Mouse (Mus musculus) R1 (cell line): ENCODE measurements around the gene Nubp2.
A peak's percentile ranks its signal among the peaks of the same experiment; 100 is the strongest.

Source experiments
- DNase-seq: peaks from one replicate; pipeline ENCODE4 v3.0.0-alpha.2; 2018; ENCODE audit warnings: low read depth, low spot score

Gene Nubp2

DNA sequence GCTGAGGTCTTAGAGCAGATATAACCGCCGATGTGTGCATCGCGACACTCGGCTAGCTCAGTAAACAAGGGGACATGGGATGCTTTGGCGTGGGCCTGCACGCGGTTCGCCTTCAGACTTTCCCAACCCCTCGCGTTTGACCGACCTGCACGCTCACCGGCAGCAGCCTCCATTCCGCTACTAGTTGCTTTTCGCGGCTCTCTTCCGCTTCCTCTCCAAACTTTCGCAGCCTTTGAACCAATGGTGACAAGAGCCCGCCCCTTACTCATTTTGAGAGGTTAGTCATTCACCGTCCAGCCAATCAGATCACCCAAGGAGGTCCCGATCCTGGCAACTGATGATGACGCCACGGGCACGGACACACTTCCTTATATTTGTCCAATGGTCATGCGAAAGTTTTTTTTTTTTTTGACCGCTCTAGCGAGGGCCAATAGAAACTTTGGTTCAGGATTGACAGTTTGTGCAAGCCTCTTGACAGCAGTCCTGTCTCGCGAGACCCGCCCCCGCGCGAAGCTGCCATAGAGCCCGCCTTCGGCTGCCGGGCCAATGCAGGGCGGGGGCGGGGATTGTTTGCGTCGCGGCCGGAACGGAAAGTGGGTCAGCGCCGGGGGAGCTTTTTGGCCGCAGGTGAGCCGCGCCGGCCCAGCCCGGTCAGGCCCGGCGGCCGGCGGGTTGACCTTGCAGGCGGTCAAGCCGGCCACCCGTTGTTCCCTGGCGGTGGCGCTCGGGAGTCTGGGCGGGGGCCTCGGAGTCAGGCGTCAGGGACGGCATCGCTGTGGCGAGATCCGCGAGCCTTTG lies at the start of gene Nubp2, which contains the start of gene Spsb3:
Gene Nubp2, minus strand, starts transcription at position 216 of the 798 bp plus-strand sequence.
Gene Spsb3, plus strand, starts transcription at position 510 of the 798 bp plus-strand sequence.
- DNase-seq: peak; percentile 100

DNA sequence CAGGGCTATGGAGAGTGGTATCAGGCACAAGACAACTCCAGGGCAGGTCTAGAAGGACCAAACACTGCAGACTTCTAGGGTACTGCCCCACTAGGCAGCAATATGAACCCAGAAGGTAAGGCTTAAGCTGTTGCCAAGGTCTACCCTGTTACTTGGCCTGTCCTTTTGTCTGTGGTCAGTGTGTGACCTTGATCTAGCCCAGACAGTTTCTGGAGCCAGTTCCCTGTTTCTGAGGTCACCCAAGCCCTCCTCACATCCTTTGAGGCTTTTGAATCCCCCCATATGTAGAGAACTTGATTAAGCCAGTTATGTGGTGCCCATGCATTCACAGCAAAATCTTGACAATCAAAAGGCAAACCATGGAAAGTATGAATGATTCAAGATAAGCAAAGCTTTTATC lies 49.5 kb upstream of the Nubp2 start:
- no peak for DNase-seq

DNA sequence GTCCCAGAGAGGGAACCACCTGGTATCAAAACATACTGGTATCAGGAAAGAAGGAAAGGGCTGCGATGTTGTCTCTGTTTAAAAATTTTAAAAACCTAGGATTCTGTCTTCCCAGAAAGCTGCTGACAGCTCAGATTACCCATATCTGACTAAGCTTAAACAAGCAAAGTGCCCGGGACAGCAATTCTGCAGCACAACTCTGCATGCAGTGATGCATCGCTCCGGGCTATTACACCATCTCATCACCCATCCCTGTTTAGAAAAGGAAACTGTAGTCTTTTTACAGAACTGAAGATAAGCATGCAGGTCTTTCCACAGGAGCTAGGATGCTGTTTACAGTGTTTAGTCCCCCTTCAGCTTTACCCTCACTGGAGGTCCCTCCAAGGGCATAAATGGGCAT lies 48.8 kb upstream of the Nubp2 start:
- DNase-seq: no peak

DNA sequence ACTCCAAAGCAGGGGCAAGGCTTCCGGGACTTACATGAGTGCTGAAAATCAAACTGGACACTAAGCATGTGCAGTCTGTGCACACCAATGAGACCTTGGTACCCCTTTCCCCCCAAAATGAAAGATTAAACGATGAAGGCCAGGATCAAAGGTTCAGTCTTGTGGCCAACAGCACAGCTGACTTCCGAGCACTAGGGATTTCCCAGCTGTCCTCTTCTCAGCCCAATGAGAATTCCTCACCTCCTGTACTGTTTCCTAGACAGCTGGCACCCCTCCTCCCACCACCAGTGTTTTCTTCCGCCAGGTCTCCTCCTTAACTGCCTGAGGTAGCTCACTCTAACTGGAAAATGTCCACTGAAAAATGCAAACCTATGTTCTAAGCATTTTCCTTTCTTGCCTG lies 47.0 kb upstream of the Nubp2 start:
- DNase-seq: no peak

DNA sequence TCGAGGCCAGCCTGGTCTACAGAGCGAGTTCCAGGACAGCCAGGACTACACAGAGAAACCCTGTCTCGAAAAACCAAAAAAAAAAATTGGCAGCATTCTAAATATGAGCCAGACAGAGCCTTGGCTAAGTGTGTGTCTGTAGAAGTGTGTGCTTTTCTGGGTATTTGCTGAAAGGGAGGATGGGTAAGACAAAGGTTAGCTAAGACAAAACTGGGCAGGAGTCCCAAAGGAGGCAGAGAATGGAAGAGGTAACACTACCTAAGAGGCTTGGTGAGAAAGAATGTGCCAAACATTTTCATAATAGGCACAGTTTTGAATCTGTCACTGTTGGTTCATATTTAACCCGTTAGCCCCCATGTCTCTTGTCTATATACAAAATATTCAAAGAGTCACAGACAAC lies 46.3 kb upstream of the Nubp2 start:
- no peak for DNase-seq

DNA sequence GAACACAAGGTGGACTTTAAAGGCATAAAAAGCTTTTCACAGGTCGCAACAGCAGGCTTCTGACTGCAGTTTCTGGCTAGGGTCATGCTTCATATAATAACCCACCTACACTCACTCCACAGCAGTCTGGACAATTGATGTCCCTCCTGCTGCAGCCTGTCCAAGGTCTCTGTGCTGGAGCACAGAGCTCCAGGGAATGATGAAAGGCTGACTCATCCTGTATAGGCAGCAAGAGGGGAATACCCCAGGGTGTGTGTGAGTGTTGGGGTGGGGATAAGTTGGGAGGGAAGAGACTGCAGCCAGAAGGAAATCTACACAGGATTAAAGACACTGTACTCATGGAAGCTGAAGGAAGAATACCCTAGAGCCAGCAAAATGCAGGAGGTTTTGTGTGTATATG lies 43.4 kb upstream of the Nubp2 start:
- DNase-seq: peak; percentile 7

DNA sequence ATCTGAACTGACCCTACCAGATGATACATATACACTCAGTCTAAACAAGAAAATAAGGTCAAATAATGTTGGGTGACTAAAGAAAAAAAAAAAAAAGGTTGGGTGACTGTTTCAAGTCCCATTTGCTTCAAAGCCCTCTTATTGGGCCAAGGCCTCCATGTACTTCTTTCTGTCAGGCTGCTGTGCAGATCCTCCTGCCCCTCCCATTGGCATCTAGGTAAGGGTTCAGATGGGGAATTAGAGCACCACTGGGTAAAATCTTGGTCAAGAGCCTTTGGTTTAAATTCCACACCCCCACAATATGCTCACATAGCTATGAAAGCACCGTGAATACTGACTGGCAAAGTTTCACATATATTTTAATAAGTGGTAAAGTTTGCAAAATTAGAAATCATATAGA lies 37.1 kb upstream of the Nubp2 start:
- no peak for DNase-seq

DNA sequence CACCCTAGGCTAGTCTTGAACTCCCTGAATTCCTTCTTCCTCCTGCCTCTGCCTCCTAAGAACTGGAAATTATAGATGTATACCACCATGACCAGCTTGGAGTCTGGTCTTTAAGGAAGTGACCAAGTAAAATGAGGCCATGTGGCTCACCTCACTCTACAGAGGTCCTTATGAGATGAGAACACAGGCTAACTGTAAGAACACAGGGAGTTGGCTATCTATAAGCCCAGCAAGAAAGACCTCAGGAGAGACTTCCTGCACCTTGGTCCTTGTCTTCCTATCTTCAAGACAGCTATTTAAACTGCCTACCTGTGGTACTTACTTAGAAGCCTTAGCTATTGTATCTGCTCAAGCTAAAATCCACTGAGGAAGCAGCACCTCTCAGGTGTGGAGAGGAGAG lies 27.8 kb upstream of the Nubp2 start:
- DNase-seq: no peak

DNA sequence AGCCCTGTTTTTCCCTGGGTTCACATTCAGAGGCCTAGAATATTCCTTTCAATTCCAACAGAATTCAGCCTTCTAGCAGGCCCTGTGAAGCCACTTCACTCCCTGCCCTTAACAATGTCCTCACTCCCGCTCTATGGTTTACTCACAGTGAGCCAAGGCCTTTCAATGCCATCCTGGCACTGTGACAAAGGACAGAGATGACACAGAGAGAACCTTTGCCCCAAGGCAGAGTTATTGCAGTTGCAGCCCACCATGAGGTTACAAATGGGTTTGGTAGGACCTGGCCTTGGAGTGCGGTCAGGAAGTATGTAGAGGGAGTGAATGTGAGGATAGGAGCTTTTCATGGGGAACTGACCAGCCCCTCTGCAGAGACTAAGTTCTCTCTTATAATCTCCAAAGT lies 21.4 kb upstream of the Nubp2 start:
- no peak for DNase-seq

DNA sequence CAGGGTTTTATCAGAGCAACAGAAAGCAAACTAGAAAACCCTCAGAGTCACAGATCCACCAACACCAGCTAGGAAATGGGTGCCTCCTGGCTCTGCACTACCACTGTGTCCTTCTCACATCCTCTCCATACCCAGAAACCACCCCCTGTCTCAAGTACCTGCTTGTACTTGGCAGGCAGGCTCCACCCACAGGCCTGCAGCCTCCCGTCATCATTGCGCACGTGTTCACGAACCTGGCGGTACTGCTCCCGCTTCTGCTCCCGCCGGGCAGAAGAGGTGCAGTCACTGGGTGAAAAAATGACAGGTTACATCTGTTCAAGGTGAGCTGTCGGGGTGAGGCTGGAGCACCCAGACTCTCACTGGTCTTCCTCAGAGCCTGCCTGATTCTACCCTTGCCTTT lies 17.6 kb upstream of the Nubp2 start:
- DNase-seq: peak; percentile 37

DNA sequence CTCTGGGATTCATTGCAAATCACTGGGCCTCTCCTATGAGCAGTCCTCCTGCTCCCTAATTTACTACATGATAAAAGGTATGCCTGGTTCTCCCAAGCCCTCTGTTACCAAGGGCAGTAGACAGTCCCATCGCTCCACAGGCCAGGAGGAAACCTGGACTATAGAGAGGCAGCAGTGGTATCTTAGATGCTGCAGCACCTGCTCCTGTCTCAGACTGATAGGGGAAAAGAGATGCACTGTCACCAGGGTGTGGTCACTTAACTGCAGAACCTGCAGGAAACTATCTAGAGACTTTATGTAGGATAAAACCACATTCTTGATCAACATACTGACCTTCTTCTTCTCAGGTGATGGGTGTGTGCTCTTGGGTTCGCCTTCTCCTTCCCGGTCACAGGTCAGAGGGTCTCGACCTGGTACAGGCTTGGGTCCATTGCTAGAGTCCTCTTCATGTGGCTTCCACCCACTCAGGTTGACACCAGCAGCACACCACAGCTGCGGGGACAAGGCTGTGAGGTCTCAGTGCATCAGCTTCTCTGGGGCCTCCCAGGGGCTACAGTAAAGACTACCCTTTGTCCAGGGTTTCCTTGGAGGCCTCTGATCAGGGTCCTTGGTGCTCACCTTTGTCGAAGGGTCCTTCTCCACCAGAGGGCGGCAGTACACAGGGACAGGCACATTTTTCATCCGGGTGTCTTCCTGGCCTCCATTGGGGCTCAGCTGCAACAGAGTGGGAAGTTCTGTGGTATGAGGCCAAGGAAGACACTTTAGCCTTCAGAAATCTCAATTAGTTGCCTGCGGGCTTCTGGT lies 16.7 kb upstream of the Nubp2 start:
- DNase-seq: peak; percentile 73

DNA sequence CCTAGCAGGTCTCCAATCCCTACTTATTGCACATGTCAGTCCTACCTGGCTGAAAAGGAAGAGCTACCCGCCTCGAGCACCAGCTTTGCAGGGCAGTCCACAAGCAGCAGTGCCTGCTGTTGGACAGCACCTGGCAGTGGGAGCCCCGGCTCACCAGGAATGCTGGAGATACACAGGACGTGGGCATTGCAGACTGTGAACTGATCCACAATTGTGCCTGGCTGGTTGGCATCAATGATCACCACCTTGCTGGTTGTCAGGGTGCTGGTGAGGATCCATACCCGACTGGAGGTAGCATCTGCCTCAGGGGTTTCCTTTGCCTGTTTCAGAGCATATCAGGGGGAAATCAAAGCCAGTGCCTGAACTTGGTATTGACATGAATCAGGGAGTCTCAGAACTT lies 16.0 kb upstream of the Nubp2 start:
- DNase-seq: no peak

DNA sequence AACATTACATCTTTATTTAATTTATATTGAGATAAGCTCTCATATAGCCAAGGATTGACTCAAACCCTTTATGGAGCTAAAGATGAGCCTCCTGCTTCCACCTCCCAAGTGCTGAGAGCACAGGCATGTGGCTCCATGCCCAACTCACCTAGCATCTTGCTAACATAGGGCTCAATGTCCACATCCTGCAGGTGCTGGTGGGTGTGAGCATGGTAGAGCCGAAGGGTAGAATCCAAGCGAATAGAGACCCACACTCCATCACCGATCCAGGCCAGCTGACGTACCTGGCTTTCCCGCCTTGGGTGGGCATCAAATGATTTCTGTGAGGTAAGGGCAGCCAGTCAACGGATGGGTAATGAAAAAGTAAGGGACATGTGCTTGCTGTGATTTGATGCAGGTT lies 13.9 kb upstream of the Nubp2 start:
- DNase-seq: no peak

DNA sequence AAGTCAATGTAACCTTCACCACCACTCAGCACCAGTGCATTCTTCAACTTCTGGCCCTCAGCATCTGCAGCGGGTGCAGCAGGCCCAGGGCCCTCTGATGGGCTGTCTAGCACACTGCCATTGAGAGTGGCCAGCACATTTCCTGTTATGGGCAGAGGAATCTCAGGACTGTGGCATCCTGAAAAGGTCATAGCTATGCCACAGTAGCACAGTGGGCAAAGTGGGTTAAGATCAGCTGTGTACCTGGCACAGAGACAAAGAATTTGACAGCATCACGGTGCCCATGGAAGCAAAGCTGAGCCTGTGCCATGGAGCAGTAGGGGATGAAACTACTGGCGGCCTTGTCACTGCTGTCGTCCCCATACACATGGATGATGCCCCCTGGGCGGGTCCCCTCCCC lies 13.0 kb upstream of the Nubp2 start:
- DNase-seq: no peak

DNA sequence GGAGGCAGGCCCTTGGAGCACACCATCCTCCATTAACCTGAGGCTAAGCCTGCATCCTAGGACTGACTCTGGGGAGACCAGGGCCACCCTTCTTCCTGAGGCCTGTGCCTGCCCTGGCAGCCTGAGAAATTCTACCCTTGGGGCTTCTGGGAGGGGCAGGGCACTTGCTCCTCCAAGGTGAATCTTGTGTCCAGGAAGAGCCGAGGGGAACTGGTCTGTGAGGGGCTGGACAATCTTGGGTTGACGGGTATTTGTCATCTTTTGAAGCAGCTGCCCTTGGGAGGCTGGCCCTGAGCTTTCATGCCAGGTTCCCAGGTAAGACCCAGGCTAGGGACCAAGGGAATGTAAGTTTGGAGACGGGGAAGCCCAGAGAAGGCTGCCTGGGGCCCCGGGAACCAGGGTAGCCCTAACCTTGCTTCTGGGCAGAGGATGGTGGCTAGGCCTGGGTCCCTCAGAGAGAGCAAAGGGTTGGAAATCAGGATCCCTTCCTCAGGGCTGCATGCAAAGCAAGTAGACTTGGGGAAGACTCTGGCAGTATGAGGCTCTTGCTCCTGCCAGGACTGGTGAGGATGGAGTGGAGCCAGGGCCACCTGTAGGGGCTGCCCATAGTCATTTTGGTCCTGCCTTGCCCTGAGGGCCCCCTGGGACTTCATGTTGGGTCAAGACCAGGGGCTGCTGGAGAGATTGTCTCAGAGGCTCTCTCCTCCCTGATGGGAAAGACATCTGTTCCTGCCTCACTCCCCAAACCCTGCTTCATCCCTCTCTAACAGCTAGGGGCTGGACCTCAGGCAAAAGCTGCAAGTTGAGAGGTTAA lies 12.1 kb upstream of the Nubp2 start:
- DNase-seq: no peak

DNA sequence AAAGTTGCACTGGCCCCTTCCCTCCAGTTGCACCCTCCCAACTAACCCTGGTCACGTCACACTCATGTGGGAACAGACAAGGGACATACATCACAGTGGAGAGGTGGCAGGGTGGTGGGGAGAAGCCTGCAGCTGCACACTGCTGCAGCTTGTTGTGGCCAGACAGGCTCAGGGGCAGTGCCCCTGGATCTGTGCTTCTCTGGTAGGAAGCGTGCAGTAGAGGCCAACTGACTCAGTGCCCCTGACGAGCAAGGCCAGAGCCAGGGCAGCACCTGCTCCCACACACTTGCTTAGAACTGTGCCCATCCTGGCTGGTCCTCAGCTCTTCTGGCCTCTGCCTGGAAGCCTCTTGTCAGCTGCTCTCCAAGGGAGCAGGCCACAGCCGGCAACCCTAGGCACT lies 11.5 kb upstream of the Nubp2 start:
- no peak for DNase-seq

DNA sequence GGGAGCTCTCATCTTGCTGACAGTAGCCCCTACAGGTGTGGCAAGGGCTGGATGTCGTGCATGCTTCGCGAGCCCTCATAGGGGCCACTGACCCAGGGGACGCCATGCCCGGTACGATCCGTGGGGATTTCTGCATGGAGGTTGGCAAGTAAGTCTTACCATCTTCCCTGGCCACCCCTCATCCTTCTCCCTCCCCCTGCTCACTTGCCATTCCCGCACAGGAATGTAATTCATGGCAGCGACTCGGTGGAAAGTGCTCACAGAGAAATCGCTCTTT lies 10.8 kb upstream of the Nubp2 start:
- DNase-seq: no peak

DNA sequence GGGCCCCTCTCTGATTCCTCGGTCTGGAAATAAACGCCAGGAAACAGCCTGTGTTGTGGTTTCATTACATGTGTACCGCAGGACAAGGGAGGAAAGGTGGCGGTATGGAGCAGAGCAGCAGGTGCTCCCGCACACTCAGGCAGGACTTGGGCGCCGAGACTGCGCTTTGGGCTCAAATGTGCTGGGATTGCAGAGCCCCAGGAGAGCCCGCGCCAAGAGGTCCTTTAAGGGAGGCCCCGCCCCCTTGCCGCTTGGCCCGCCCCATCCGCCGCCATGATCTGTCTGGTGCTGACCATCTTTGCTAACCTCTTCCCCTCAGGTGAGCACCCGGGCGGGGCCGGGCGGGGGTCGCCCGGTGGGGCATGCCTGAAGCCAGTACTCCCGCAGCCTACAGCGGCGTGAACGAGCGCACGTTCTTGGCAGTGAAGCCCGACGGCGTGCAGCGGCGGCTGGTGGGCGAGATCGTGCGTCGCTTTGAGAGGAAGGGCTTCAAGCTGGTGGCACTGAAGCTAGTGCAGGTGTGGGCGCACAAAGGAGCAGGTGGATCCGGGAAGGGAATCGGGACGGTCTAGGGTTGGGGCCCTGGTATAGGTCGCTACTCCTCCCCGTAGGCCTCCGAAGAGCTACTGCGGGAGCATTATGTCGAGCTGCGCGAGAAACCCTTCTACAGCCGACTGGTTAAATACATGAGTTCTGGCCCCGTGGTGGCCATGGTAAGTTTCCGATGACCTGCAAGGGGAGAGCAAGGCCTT lies 10.3 kb upstream of the Nubp2 start, which contains the start of gene Nme3:
Gene Nme3, plus strand, starts transcription at position 260 of the 752 bp plus-strand sequence.
- peak; percentile 90 for DNase-seq

DNA sequence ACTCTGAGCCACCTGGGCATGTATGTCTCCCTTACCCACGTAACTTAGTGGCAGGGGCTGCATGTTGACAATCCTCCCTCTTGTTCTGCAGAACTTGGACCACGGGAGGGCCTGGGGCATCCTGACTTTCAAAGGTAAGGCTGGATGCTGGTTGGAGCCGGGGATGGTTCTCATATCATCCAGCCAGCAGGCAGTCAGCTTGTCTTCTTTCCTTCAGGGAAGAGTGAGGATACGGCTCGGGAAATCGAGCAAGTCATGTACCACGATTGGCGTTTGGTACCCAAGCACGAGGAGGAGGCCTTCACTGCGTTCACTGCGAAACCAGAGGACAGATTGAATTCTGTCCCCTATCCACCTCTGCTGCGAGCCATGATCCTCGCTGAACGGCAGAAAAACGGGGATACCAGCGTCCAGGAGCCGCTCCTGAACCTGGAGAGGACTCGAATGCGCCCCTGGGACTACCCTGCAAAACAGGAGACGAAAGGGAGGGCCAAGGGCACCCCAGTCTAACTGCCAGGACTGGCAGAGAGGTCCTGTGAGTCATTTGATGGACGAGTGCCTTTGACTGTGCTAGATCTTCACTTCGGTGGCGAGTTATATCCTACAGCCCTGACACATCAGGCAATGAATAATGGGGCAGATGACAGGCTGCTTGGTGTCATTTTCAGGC lies 9.6 kb upstream of the Nubp2 start:
- no peak for DNase-seq

DNA sequence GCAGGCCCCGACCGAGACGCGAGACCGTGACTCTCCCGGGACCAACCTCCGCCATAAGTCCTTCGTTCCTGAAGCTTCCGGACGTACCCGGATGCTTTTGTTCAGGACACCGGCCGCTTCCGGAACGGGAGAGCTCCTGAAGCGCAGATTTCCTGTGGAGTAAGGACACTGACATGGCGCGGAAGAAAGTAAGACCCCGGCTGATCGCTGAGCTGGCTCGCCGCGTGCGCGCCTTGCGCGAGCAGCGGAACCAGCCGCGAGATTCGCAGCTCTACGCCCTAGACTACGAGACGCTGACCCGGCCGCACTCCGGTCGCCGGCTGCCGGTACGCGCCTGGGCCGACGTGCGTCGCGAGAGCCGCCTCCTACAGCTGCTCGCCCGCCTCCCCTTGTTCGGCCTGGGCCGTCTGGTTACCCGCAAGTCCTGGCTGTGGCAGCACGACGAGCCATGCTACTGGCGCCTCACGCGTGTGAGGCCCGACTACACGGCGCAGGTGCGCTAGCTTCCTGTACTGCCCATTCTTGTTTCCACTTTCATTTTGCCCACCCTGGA lies 8.9 kb upstream of the Nubp2 start, which contains the start of the genes Eme2 and Mrps34:
Gene Eme2, minus strand, starts transcription at position 93 of the 553 bp plus-strand sequence.
Gene Mrps34, plus strand, starts transcription at position 122 of the 553 bp plus-strand sequence.
- DNase-seq: peak; percentile 96
